Comparison of ENCODE assay signal across 25 mouse cellular contexts in genomic region chr4:87024556-87024955, GRCm38 (mm10).
DNase-seq lines count a peak whose midpoint lies in the region; ATAC-seq and TF ChIP-seq lines count a peak whose summit lies in the region.
"Had no signal": no experiment of that assay in that cellular context is flagged by ENCODE, and none has a peak within 500 bp of the region (broad histone marks: within the 10 kb centered on the region; RNA-seq: fewer than 3 reads in every experiment).

No protein-coding gene starts in this region.

- peak; percentile 62 for ATAC-seq in forebrain, embryonic 15.5 days (replicated peaks)
- no peak for ATAC-seq in forebrain, embryonic 11.5 days (replicated peaks; ENCODE audit: low FRiP score)
- ATAC-seq in limb, embryonic 14.5 days (ENCODE audit: low FRiP score, low read depth), result no peak
- ATAC-seq in midbrain, embryonic 13.5 days, result no peak
- ATAC-seq: activated CD4-positive, CD25-positive, alpha-beta regulatory T cell, adult 4 months; hindbrain, embryonic 16.5 days; inflammation-experienced regulatory T-cells, adult 6 months; Patski had no signal

- H3K4me3 ChIP-seq in forebrain, embryonic 15.5 days, result no peak overlapping the region
- no peak overlapping the region for H3K4me3 ChIP-seq in forebrain, embryonic 11.5 days (ENCODE audit: low read depth, low read length)
- no peak overlapping the region for H3K4me3 ChIP-seq in limb, embryonic 14.5 days (replicated peaks; ENCODE audit: low read length)
- no peak overlapping the region for H3K4me3 ChIP-seq in limb, embryonic 10.5 days
- H3K4me3 ChIP-seq in midbrain, embryonic 13.5 days (replicated peaks), result no peak overlapping the region
- H3K4me3 ChIP-seq: embryonic facial prominence, embryonic 15.5 days; erythroblast, embryonic 14.5 days; gastrocnemius, adult 2 months; heart, embryonic 10.5 days; hindbrain, embryonic 12.5 days had no signal

- H3K27ac ChIP-seq in forebrain, embryonic 15.5 days (replicated peaks), result 0 out of 2 replicates have a peak overlapping the region, but pooled peaks have one; percentile 32
- H3K27ac ChIP-seq in forebrain, embryonic 11.5 days (ENCODE audit: low read depth, low read length), result no peak overlapping the region
- H3K27ac ChIP-seq in limb, embryonic 14.5 days (replicated peaks; ENCODE audit: low read depth, low read length), result no peak overlapping the region
- no peak overlapping the region; the same call in 1 of the 2 replicates for H3K27ac ChIP-seq in limb, embryonic 10.5 days
- no peak overlapping the region for H3K27ac ChIP-seq in midbrain, embryonic 13.5 days
- H3K27ac ChIP-seq: embryonic facial prominence, embryonic 15.5 days; gastrocnemius, adult 2 months; heart, embryonic 10.5 days; hindbrain, embryonic 12.5 days had no signal

- H3K4me2 ChIP-seq in forebrain, embryonic 15.5 days (replicated peaks), result no peak overlapping the region
- no peak overlapping the region for H3K4me2 ChIP-seq in forebrain, embryonic 11.5 days (ENCODE audit: low read depth, low read length, severe bottlenecking)
- no peak overlapping the region for H3K4me2 ChIP-seq in limb, embryonic 14.5 days (replicated peaks; ENCODE audit: low read depth, low read length, severe bottlenecking)
- H3K4me2 ChIP-seq in midbrain, embryonic 13.5 days (replicated peaks), result no peak overlapping the region
- H3K4me2 ChIP-seq: embryonic facial prominence, embryonic 15.5 days; hindbrain, embryonic 12.5 days had no signal

- H3K9ac ChIP-seq in forebrain, embryonic 15.5 days (replicated peaks), result no peak overlapping the region
- no peak overlapping the region for H3K9ac ChIP-seq in forebrain, embryonic 11.5 days (ENCODE audit: low read length)
- H3K9ac ChIP-seq in limb, embryonic 14.5 days (ENCODE audit: low read depth, low read length, severe bottlenecking), result no peak overlapping the region
- H3K9ac ChIP-seq in midbrain, embryonic 13.5 days (replicated peaks), result no peak overlapping the region
- H3K9ac ChIP-seq: embryonic facial prominence, embryonic 15.5 days; hindbrain, embryonic 12.5 days had no signal

- H3K36me3 ChIP-seq in forebrain, embryonic 15.5 days, result no peaks in the 10 kb centered on the region
- H3K36me3 ChIP-seq in forebrain, embryonic 11.5 days (ENCODE audit: control insufficient read depth, insufficient read depth, low read length), result no peaks in the 10 kb centered on the region
- no peaks in the 10 kb centered on the region for H3K36me3 ChIP-seq in limb, embryonic 14.5 days (ENCODE audit: control insufficient read depth, insufficient read depth, low read length)
- H3K36me3 ChIP-seq in limb, embryonic 10.5 days, result no peaks in the 10 kb centered on the region
- H3K36me3 ChIP-seq in midbrain, embryonic 13.5 days, result no peaks in the 10 kb centered on the region
- H3K36me3 ChIP-seq: embryonic facial prominence, embryonic 15.5 days; hindbrain, embryonic 12.5 days had no signal

- TF ChIP-seq POLR2A in limb, embryonic 14.5 days (IDR thresholded peaks at IDR 0.05; ENCODE audit: borderline replicate concordance, extremely low read depth, insufficient read depth, insufficient read length), result no peak

- WGBS in forebrain, embryonic 15.5 days, result 53% methylated on average over 8 of the region's 8 CpGs
- WGBS in forebrain, embryonic 11.5 days, result 86% methylated on average over 8 of the region's 8 CpGs
- 60% methylated on average over 8 of the region's 8 CpGs for WGBS in limb, embryonic 14.5 days
- 91% methylated on average over 8 of the region's 8 CpGs for WGBS in limb, embryonic 10.5 days
- WGBS in midbrain, embryonic 13.5 days, result 78% methylated on average over 8 of the region's 8 CpGs

- H3K4me1 ChIP-seq in forebrain, embryonic 15.5 days, result peaks cover 20% of the 10 kb centered on the region
- 0 out of 2 replicates have a peak, but pooled peaks cover 4% of the 10 kb centered on the region for H3K4me1 ChIP-seq in forebrain, embryonic 11.5 days (replicated peaks; ENCODE audit: control insufficient read depth, insufficient read depth, low read length)
- 0 out of 2 replicates have a peak, but pooled peaks cover 3% of the 10 kb centered on the region for H3K4me1 ChIP-seq in limb, embryonic 14.5 days (ENCODE audit: control insufficient read depth, insufficient read depth, low read length)
- H3K4me1 ChIP-seq in limb, embryonic 10.5 days, result 0 out of 2 replicates have a peak, but pooled peaks cover 2% of the 10 kb centered on the region
- H3K4me1 ChIP-seq in midbrain, embryonic 13.5 days (replicated peaks), result peaks cover 7% of the 10 kb centered on the region; the same call in 1 of the 2 replicates
- H3K4me1 ChIP-seq: embryonic facial prominence, embryonic 15.5 days; heart, embryonic 10.5 days had no signal

- no peaks in the 10 kb centered on the region for H3K27me3 ChIP-seq in forebrain, embryonic 15.5 days
- H3K27me3 ChIP-seq in forebrain, embryonic 11.5 days (ENCODE audit: control insufficient read depth, insufficient read depth, low read length), result no peaks in the 10 kb centered on the region
- H3K27me3 ChIP-seq in limb, embryonic 14.5 days (ENCODE audit: control insufficient read depth, insufficient read depth, low read length), result no peaks in the 10 kb centered on the region
- no peaks in the 10 kb centered on the region for H3K27me3 ChIP-seq in limb, embryonic 10.5 days (ENCODE audit: low read depth, poor library complexity, severe bottlenecking)
- H3K27me3 ChIP-seq in midbrain, embryonic 13.5 days, result no peaks in the 10 kb centered on the region
- H3K27me3 ChIP-seq: CH12.LX; embryonic facial prominence, embryonic 15.5 days; hindbrain, embryonic 12.5 days; Patski had no signal

- no peak for DNase-seq in forebrain, embryonic 11.5 days (ENCODE audit: low spot score)
- DNase-seq in limb, embryonic 14.5 days (ENCODE audit: low spot score), result peak; percentile 17
- DNase-seq in limb, embryonic 10.5 days (ENCODE audit: low spot score), result no peak
- DNase-seq in right cerebral cortex, postnatal 4 days, result peak; percentile 46
- DNase-seq in right cerebral cortex, adult 18-20 months, result no peak
- DNase-seq: adrenal gland, postnatal 25 days; cerebellum, adult 11 months; cerebellum, adult 8-10 months; cerebellum, postnatal 14 days; embryo, embryonic 11 days; gastrocnemius, adult 2 months; gastrocnemius, postnatal 25 days; heart, postnatal 10 days; heart, postnatal 4 days had no signal

- no peaks in the 10 kb centered on the region for H3K9me3 ChIP-seq in forebrain, embryonic 15.5 days
- no peaks in the 10 kb centered on the region for H3K9me3 ChIP-seq in forebrain, embryonic 11.5 days (ENCODE audit: control insufficient read depth, low read length)
- no peaks in the 10 kb centered on the region for H3K9me3 ChIP-seq in limb, embryonic 14.5 days (ENCODE audit: control insufficient read depth, low read length)
- no peaks in the 10 kb centered on the region for H3K9me3 ChIP-seq in limb, embryonic 10.5 days (replicated peaks)
- no peaks in the 10 kb centered on the region for H3K9me3 ChIP-seq in midbrain, embryonic 13.5 days
- H3K9me3 ChIP-seq: embryonic facial prominence, embryonic 15.5 days; heart, embryonic 10.5 days; hindbrain, embryonic 12.5 days had no signal

Comparison
In these comparisons a context has a peak if more than half of its experiments do, and no peak if none do; other contexts are left out.
1. DNase-seq: peak in limb, embryonic 14.5 days (single experiment) and right cerebral cortex, postnatal 4 days (single experiment); none in forebrain, embryonic 11.5 days (single experiment), limb, embryonic 10.5 days (single experiment) and right cerebral cortex, adult 18-20 months (single experiment).